Mouse (Mus musculus) cortical plate, adult 2 months (tissue): ENCODE results near the gene Olfr617.

Source experiments
- CTCF ChIP-seq: fragments of 200-500 bp; IDR thresholded peaks from 2 replicates; pipeline ENCODE4 v1.5.1; 2011; ENCODE audit warnings: mild to moderate bottlenecking, control low read depth, low read length; ENCODE audit not compliant: insufficient read depth; ENCODE audit errors: extremely low read depth
- POLR2A ChIP-seq: fragments of 200-500 bp; IDR thresholded peaks from 2 replicates; pipeline ENCODE4 v1.6.1; 2011; ENCODE audit warnings: mild to moderate bottlenecking, low read length, control low read depth; ENCODE audit not compliant: insufficient read depth; ENCODE audit errors: extremely low read depth

GRCm38 (mm10) chr7:103589803-103590202, 16.9 kb downstream of the Olfr617 start, which contains the start of gene Olfr618:
- no peak for TF ChIP-seq POLR2A
- no peak for TF ChIP-seq CTCF
